Mouse (Mus musculus) spleen, adult 18-20 months (tissue): ENCODE results near the gene Zfp568.

Source experiments
- DNase-seq, 2 experiments: peaks; one replicate each; pipeline ENCODE4 v3.0.0; 2022; ENCODE audit warnings: mixed read lengths in 2 of 2

Gene Zfp568

DNA sequence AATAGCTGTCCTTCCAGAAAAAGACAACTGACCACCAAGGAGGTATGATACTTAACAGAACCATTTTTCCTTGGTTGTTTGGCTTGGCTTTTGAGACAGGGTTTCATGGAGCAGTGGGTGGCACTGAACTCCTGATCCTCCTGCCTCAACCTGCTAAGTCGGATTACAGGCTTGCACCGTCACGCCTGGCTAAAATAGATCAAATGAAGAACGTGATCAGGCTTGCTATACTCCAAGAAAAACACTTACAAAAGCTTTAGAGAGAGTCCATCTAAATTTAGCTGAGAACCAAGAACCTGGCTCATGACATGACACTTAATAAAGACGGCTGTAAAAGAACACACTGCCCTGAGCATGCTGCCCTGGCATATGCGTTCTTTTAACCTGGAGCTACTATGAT lies 76.6 kb downstream of the Zfp568 start:
- no peak for DNase-seq

DNA sequence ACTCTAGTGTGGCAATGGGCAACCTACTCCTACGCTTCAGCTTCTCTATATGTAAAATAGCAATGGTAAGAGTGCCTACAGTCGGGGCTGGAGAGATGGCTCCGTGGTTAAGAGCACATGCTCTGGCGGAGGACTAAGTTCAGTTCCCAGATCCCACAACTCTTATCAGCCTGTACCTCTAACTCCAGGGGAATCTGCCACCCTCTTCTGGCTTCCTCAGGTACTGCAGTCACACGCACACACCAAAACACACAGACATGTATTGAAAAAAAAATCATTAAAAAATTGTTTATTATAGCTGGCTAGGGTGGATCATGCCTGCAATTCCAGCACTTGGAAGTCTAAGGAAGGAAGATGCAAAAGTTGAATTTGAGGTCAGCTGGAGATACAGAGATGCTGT lies 78.7 kb downstream of the Zfp568 start:
- no peak for DNase-seq

DNA sequence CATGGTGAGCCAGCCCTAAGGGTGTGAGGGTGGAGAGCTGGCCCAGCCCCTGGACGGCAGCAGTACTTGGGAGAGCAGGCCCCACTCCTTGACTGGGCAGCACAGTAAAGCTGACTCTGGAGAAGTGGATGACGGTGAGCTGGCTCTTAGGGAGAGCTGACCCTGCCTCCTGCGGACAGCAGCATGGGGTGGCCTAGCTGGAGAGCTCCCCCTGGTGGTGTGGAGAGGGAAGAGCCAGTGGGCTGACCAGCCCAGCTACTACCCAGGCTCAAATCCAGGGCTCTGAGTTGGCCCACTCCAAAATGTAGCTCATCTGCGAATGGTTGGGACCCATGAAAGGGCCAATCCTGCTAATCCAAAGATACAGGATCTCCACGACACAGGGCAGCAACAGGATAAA lies 80.9 kb downstream of the Zfp568 start:
- no peak for DNase-seq

DNA sequence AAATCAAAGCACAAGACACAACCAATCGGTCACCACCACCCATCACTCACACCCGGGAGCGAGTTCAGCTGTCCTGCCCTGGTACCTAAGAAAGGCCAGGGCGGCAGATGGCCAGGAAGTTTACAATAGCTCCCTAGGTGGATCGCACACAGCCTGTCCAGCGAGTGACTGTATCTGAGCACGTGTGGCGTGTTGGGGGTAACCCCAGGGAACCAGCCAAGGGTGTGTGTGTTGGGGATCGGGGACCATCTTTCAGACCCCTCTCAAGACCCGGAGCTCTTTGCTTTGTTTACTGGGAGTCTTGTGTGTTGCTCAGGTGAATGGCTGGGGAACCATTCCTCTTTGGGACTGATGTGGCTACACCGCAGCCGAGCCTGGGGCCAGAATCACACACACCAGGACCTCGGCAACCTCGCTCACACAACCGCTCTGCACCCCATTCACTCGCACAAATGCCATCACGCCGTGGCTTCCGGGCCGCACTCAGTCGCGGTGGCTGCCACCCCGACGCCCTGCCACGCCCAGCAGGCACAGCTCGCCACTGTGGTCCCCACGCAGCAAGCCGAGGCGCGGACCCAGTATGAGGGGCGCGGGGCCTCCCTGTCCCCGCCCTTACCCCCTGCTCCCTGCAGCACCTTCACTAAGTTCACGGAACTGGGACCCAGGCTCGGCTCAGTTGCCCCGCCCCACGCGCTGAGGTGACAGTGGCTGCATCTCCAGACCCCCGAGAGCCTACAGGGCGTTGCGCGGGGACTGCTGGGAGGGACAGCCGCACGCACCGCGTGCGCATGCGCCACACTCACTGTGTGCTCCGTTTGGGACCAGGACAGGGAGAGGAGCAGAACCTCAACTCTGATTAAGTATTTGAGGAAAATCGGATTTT lies 88.6 kb downstream of the Zfp568 start, which contains the start of gene Zfp82:
Gene Zfp82 (minus strand): TSS at position 755 of the 883 bp plus-strand sequence.
- DNase-seq, result peak; percentile 75 to 81
